Mouse (Mus musculus) lung, embryonic 15.5 days (tissue): ENCODE results near the gene Gm10840. TPM values are rescaled to one million over a fixed set of nuclear protein-coding genes. Genes with fewer than 3 reads are reported as not detected.

Experiments
- ATAC-seq: fragments of 200-750 bp; cut with Nextera tagmentation; 2 replicates; pipeline ENCODE4 v1.8.0; 2017; ENCODE audit warnings: moderate number of reproducible peaks, borderline replicate concordance; ENCODE audit not compliant: low FRiP score, low TSS enrichment; ENCODE audit errors: extremely low read depth
- H3K27ac ChIP-seq: fragments of 300-500 bp; sonication (generic); 2 replicates; pipeline ENCODE4 v1.5.1; 2015; ENCODE audit warnings: moderate library complexity, mild to moderate bottlenecking, inconsistent platforms
- H3K27me3 ChIP-seq: fragments of 300-500 bp; sonication (generic); 2 replicates; pipeline ENCODE4 v1.6.1; 2015; ENCODE audit warnings: inconsistent platforms
- H3K36me3 ChIP-seq: fragments of 300-500 bp; sonication (generic); 2 replicates; pipeline ENCODE4 v1.6.1; 2015; ENCODE audit warnings: inconsistent platforms
- H3K4me1 ChIP-seq: fragments of 300-500 bp; sonication (generic); 2 replicates; pipeline ENCODE4 v1.6.1; 2015; ENCODE audit warnings: inconsistent platforms
- H3K4me2 ChIP-seq: fragments of 300-500 bp; sonication (generic); 2 replicates; pipeline ENCODE4 v1.6.1; 2015; ENCODE audit warnings: inconsistent platforms, mild to moderate bottlenecking, moderate library complexity
- H3K4me3 ChIP-seq: fragments of 300-500 bp; sonication (generic); 2 replicates; pipeline ENCODE4 v1.5.1; 2015; ENCODE audit warnings: mild to moderate bottlenecking, inconsistent platforms
- H3K9ac ChIP-seq: fragments of 300-500 bp; sonication (generic); 2 replicates; pipeline ENCODE4 v1.6.1; 2015; ENCODE audit warnings: inconsistent platforms
- H3K9me3 ChIP-seq: fragments of 300-500 bp; sonication (generic); 2 replicates; pipeline ENCODE4 v1.6.1; 2016; ENCODE audit warnings: inconsistent platforms
- WGBS: fragments of 180-500 bp; shearing (Covaris S2); methylation state at CpG from one replicate; pipeline ENCODE4 v1.1.7; 2015; 5-methylcytosine and 5-hydroxymethylcytosine counted together
- polyA plus RNA-seq: library from polyadenylated mRNA; unstranded; fragments of >200 nt; fragmentation: Nextera tagmentation; extraction: Ambion mirVana; gene quantifications from 2 replicates; pipeline ENCODE4 v1.2.1, GENCODE M21; 2015

Gene Gm10840
- polyA plus RNA-seq, 1 experiment from 2014 or later = not detected

DNA sequence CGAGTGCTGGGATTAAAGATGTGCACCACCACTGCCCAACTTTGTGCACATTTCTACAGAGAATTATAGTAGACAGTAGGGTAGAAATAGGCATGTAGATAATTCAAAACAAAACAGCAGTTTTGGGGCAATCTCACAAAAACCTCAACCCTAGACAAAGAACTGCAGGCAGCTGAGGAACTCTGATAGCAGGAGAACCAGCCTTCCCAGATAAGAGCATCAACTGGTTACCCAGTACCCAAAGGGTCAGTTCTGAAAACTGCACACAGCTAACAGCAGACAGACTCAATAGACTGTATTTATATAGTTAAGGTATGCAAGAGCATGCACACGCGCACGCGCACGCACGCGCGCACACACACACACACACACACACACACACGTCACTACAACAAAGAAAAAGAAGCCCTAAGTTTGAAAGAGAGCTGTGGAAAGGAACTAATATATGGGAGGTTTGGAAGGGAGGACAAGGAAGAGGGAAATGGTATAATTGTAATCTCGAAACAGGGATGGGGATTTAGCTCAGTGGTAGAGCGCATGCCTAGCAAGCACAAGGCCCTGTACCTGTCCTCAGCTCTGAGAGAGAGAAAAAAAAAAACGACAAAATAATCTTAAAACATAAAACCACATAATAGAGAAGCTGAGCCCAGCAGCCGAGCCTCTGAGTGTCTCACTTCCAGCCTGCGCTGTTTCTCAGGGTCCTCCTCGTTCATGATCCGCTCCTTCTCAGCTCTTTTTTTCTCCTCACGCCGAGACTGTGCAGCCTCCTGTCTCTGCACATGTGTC, 40.9 kb downstream of the Gm10840 start:
- WGBS = 93% methylated on average over 19 of the region's 19 CpGs
- no peak for ATAC-seq
- H3K27ac ChIP-seq = no peak overlapping the region
- no peaks in the 10 kb centered on the region for H3K9me3 ChIP-seq
- no peak overlapping the region for H3K4me3 ChIP-seq
- H3K36me3 ChIP-seq = peaks cover 69% of the 10 kb centered on the region
- H3K9ac ChIP-seq = no peak overlapping the region
- H3K4me2 ChIP-seq = no peak overlapping the region
- H3K27me3 ChIP-seq = no peaks in the 10 kb centered on the region
- no peaks in the 10 kb centered on the region for H3K4me1 ChIP-seq

GRCm38 (mm10) chr11:106202123-106202465, 41.4 kb downstream of the Gm10840 start, which contains the start of gene Strada:
TSS of gene Strada (minus strand) at chr11:106202168.
- no peak for ATAC-seq
- peaks cover 75% of the 10 kb centered on the region for H3K36me3 ChIP-seq
- no peak within 1 kb of the TSS for H3K4me3 ChIP-seq
- H3K4me2 ChIP-seq = no peak within 1 kb of the TSS
- H3K27me3 ChIP-seq = no peaks in the 10 kb centered on the region
- no peaks in the 10 kb centered on the region for H3K4me1 ChIP-seq
- 78% methylated on average over 5 of the region's 5 CpGs for whole genome bisulfite sequencing
- H3K9ac ChIP-seq = no peak within 1 kb of the TSS
- no peak within 1 kb of the TSS for H3K27ac ChIP-seq
- H3K9me3 ChIP-seq = no peaks in the 10 kb centered on the region

Other genes starting within 250 kb of the Gm10840 start
- gene Cyb561, start 207.5 kb upstream of the Gm10840 start, polyA plus RNA-seq = 34.2 and 39.8 TPM in 2 replicates
- 7.5 and 9.4 TPM in 2 replicates for gene Ace, start 192.9 kb upstream of the Gm10840 start, polyA plus RNA-seq
- gene Ace3, start 166.2 kb upstream of the Gm10840 start, polyA plus RNA-seq = 0.20 and 0.36 TPM in 2 replicates
- 0.34 and 0.62 TPM in 2 replicates for gene Kcnh6, start 152.7 kb upstream of the Gm10840 start, polyA plus RNA-seq
- 64.3 and 67.8 TPM in 2 replicates for gene Dcaf7, start 124.0 kb upstream of the Gm10840 start, polyA plus RNA-seq
- gene Taco1, start 94.8 kb upstream of the Gm10840 start, polyA plus RNA-seq = 9.0 and 10.1 TPM in 2 replicates
- gene Map3k3, start 76.2 kb upstream of the Gm10840 start, polyA plus RNA-seq = 22.6 and 28.2 TPM in 2 replicates
- 237 and 246 TPM in 2 replicates for gene Limd2, start within 50 bp of the Gm10840 start, polyA plus RNA-seq
- gene Strada, start 41.3 kb downstream of the Gm10840 start, polyA plus RNA-seq = 24.3 and 25.1 TPM in 2 replicates
- gene Ccdc47, start 55.5 kb downstream of the Gm10840 start, polyA plus RNA-seq = 80.2 and 88.7 TPM in 2 replicates
- 69.8 and 72.7 TPM in 2 replicates for gene Ddx42, start 56.1 kb downstream of the Gm10840 start, polyA plus RNA-seq
- gene Ftsj3, start 95.2 kb downstream of the Gm10840 start, polyA plus RNA-seq = 50.2 and 54.1 TPM in 2 replicates
- 271 and 275 TPM in 2 replicates for gene Psmc5, start 95.3 kb downstream of the Gm10840 start, polyA plus RNA-seq
- 79.1 and 81.6 TPM in 2 replicates for gene Smarcd2, start 112.1 kb downstream of the Gm10840 start, polyA plus RNA-seq
- gene Tcam1, start 115.8 kb downstream of the Gm10840 start, polyA plus RNA-seq = 0.23 and 0.24 TPM in 2 replicates
- not detected in 2 replicates for gene Gh, start 141.0 kb downstream of the Gm10840 start, polyA plus RNA-seq
- 4.2 TPM in 2 replicates for gene Cd79b, start 153.9 kb downstream of the Gm10840 start, polyA plus RNA-seq
- 0.06 and 0.16 TPM in 2 replicates for gene Scn4a, start 192.4 kb downstream of the Gm10840 start, polyA plus RNA-seq
- gene Prr29, start 204.6 kb downstream of the Gm10840 start, polyA plus RNA-seq = 0.93 and 1.1 TPM in 2 replicates
- gene Icam2, start 227.2 kb downstream of the Gm10840 start, polyA plus RNA-seq = 93.5 and 99.2 TPM in 2 replicates